Mouse (Mus musculus) MEL (cell line): ENCODE data around the gene Mpg. TPM values are rescaled to one million over a fixed set of nuclear protein-coding genes. Genes with fewer than 3 reads are reported as not detected.

ENCODE experiments used
- DNase-seq: peaks from one replicate; pipeline ENCODE4 v3.0.0; 2011; ENCODE audit warnings: low read depth, low spot score
- H3K27ac ChIP-seq: 2 replicates; pipeline ENCODE4 v1.5.1; 2012; ENCODE audit warnings: low read depth, mild to moderate bottlenecking, control low read depth, low read length, moderate library complexity; ENCODE audit not compliant: control insufficient read depth
- H3K27me3 ChIP-seq, 2 experiments: fragments of 150-350 bp in 1 of 2; sonication (generic) in 1 of 2; 2 replicates each; pipeline ENCODE4 v1.6.1; 2012; ENCODE audit warnings: low read length in 2 of 2, mild to moderate bottlenecking in 2 of 2, improper control_type of control experiment in 1 of 2, moderate library complexity in 1 of 2; ENCODE audit not compliant: insufficient read depth in 2 of 2, control insufficient read depth in 1 of 2
- H3K36me3 ChIP-seq, 2 experiments: 2 replicates each; pipeline ENCODE4 v1.6.1; 2012 to 2014; ENCODE audit warnings: low read length in 2 of 2, improper control_type of control experiment in 1 of 2, inconsistent platforms in 1 of 2, mild to moderate bottlenecking in 1 of 2; ENCODE audit not compliant: insufficient read depth in 2 of 2, control insufficient read depth in 1 of 2
- H3K4me1 ChIP-seq, 2 experiments: fragments of 150-350 bp in 1 of 2; sonication (generic) in 1 of 2; 2 replicates each; pipeline ENCODE4 v1.6.1; 2012; ENCODE audit warnings: low read length in 2 of 2, improper control_type of control experiment in 1 of 2, mild to moderate bottlenecking in 1 of 2; ENCODE audit not compliant: insufficient read depth in 2 of 2, control insufficient read depth in 1 of 2
- H3K4me3 ChIP-seq, 2 experiments: fragments of 150-350 bp in 1 of 2; sonication (generic) in 1 of 2; 2 replicates each; pipeline ENCODE4 v1.5.1; 2012; ENCODE audit warnings: low read depth in 2 of 2, low read length in 2 of 2, mild to moderate bottlenecking in 2 of 2, moderate library complexity in 2 of 2, control low read depth in 1 of 2, improper control_type of control experiment in 1 of 2; ENCODE audit not compliant: control insufficient read depth in 1 of 2, insufficient read depth in 1 of 2
- H3K79me2 ChIP-seq: 2 replicates; pipeline ENCODE4 v1.6.1; 2012; ENCODE audit warnings: mild to moderate bottlenecking, low read length, moderate library complexity; ENCODE audit not compliant: control insufficient read depth, poor library complexity, insufficient read depth
- H3K9ac ChIP-seq: 2 replicates; pipeline ENCODE4 v1.6.1; 2012; ENCODE audit warnings: low read depth, mild to moderate bottlenecking, control low read depth, low read length, moderate library complexity; ENCODE audit not compliant: control insufficient read depth, poor library complexity, severe bottlenecking
- H3K9me3 ChIP-seq: fragments of 150-350 bp; sonication (generic); replicated peaks from 2 replicates; pipeline ENCODE4 v1.6.1; 2012; ENCODE audit warnings: mild to moderate bottlenecking, low read length, improper control_type of control experiment, moderate library complexity; ENCODE audit not compliant: insufficient read depth
- BHLHE40 ChIP-seq: IDR thresholded peaks from 2 replicates; pipeline ENCODE4 v1.6.1; 2012; ENCODE audit warnings: low read depth, mild to moderate bottlenecking, inconsistent platforms, low read length, improper control_type of control experiment, borderline replicate concordance
- CHD1 ChIP-seq: IDR thresholded peaks from 2 replicates; pipeline ENCODE4 v1.6.1; 2012; ENCODE audit warnings: low read depth, mild to moderate bottlenecking, inconsistent platforms, low read length, improper control_type of control experiment
- ELF1 ChIP-seq: IDR thresholded peaks from 2 replicates; pipeline ENCODE4 v1.6.1; 2014; ENCODE audit warnings: low read depth, mild to moderate bottlenecking, inconsistent platforms, low read length, improper control_type of control experiment, moderate library complexity
- EP300 ChIP-seq, 2 experiments: IDR thresholded peaks; 2 replicates each; pipeline ENCODE4 v1.6.1; 2011; ENCODE audit warnings: improper control_type of control experiment in 2 of 2, low read length in 2 of 2, low read depth in 1 of 2, mild to moderate bottlenecking in 1 of 2
- GATA1 ChIP-seq: IDR thresholded peaks from 2 replicates; pipeline ENCODE4 v1.6.1; 2011; ENCODE audit warnings: low read depth, low read length, improper control_type of control experiment
- JUND ChIP-seq: IDR thresholded peaks from 2 replicates; pipeline ENCODE4 v1.6.1; 2011; ENCODE audit warnings: low read depth, mild to moderate bottlenecking, improper control_type of control experiment, low read length
- MAFK ChIP-seq: IDR thresholded peaks from 2 replicates; pipeline ENCODE4 v1.6.1; 2011; ENCODE audit warnings: low read depth, mild to moderate bottlenecking, low read length, improper control_type of control experiment, borderline replicate concordance
- MAX ChIP-seq: IDR thresholded peaks from 2 replicates; pipeline ENCODE4 v1.6.1; 2011; ENCODE audit warnings: low read length, improper control_type of control experiment
- MAZ ChIP-seq: IDR thresholded peaks from 2 replicates; pipeline ENCODE4 v1.6.1; 2012; ENCODE audit warnings: low read depth, mild to moderate bottlenecking, inconsistent platforms, low read length, improper control_type of control experiment
- MEF2A ChIP-seq: IDR thresholded peaks from 2 replicates; pipeline ENCODE4 v1.6.1; 2014; ENCODE audit warnings: low read depth, mild to moderate bottlenecking, inconsistent platforms, low read length, improper control_type of control experiment; ENCODE audit not compliant: poor library complexity, insufficient replicate concordance, severe bottlenecking; ENCODE audit errors: extremely low read depth
- MYC ChIP-seq: IDR thresholded peaks from 2 replicates; pipeline ENCODE4 v1.6.1; 2011; ENCODE audit warnings: low read depth, mild to moderate bottlenecking, low read length, improper control_type of control experiment, moderate library complexity
- NELFE ChIP-seq: IDR thresholded peaks from 2 replicates; pipeline ENCODE4 v1.6.1; 2011; ENCODE audit warnings: low read depth, low read length, improper control_type of control experiment
- POLR2A ChIP-seq, 2 experiments: IDR thresholded peaks; 2 replicates each; pipeline ENCODE4 v1.6.1; 2011 to 2012; ENCODE audit warnings: low read length in 2 of 2, mild to moderate bottlenecking in 2 of 2, control low read depth in 1 of 2, improper control_type of control experiment in 1 of 2, low read depth in 1 of 2, moderate library complexity in 1 of 2; ENCODE audit not compliant: control insufficient read depth in 1 of 2, insufficient read depth in 1 of 2, poor library complexity in 1 of 2
- RAD21 ChIP-seq: IDR thresholded peaks from 2 replicates; pipeline ENCODE4 v1.6.1; 2011; ENCODE audit warnings: mild to moderate bottlenecking, low read depth, low read length, improper control_type of control experiment
- RCOR1 ChIP-seq: IDR thresholded peaks from 2 replicates; pipeline ENCODE4 v1.6.1; 2012; ENCODE audit warnings: low read depth, mild to moderate bottlenecking, inconsistent platforms, low read length, improper control_type of control experiment
- TAL1 ChIP-seq: IDR thresholded peaks from 2 replicates; pipeline ENCODE4 v1.6.1; 2012; ENCODE audit warnings: mild to moderate bottlenecking, inconsistent platforms, low read length, moderate library complexity, mixed read lengths
- TBP ChIP-seq: IDR thresholded peaks from 2 replicates; pipeline ENCODE4 v1.8.0; 2011; ENCODE audit warnings: low read depth, low read length, improper control_type of control experiment
- TCF12 ChIP-seq: IDR thresholded peaks from 2 replicates; pipeline ENCODE4 v1.6.1; 2014; ENCODE audit warnings: low read depth, mild to moderate bottlenecking, inconsistent platforms, low read length, improper control_type of control experiment, moderate library complexity
- UBTF ChIP-seq: IDR thresholded peaks from 2 replicates; pipeline ENCODE4 v1.6.1; 2012; ENCODE audit warnings: low read depth, mild to moderate bottlenecking, inconsistent platforms, low read length, improper control_type of control experiment, moderate library complexity, borderline replicate concordance; ENCODE audit not compliant: insufficient read depth
- USF1 ChIP-seq: IDR thresholded peaks from 2 replicates; pipeline ENCODE4 v1.6.1; 2014; ENCODE audit warnings: low read depth, mild to moderate bottlenecking, inconsistent platforms, low read length, improper control_type of control experiment, moderate library complexity
- ZC3H11A ChIP-seq: IDR thresholded peaks from 2 replicates; pipeline ENCODE4 v1.6.1; 2012; ENCODE audit warnings: low read depth, mild to moderate bottlenecking, inconsistent platforms, low read length, improper control_type of control experiment
- polyA plus RNA-seq, 2 experiments: library from polyadenylated mRNA; stranded (reverse) in 1 of 2; unstranded in 1 of 2; fragments of >175 nt in 1 of 2; fragments of >200 nt in 1 of 2; gene quantifications; 2 replicates each; pipeline versions ENCODE4 v1.2.1 to v1.2.4; 2012; ENCODE audit warnings: low replicate concordance in 2 of 2, low read depth in 1 of 2; ENCODE audit not compliant: insufficient read length in 2 of 2, insufficient read depth in 1 of 2, missing spikeins in 1 of 2
- total RNA-seq: library from RNA; depleted of rRNA; stranded (reverse); fragments of 300-350 nt; gene quantifications from 2 replicates; pipeline ENCODE4 v1.2.3, GENCODE M21; 2012

The Mpg gene
- total and polyA plus RNA-seq, 3 experiments, result 42.0 to 43.2 TPM; not detected in 1

DNA sequence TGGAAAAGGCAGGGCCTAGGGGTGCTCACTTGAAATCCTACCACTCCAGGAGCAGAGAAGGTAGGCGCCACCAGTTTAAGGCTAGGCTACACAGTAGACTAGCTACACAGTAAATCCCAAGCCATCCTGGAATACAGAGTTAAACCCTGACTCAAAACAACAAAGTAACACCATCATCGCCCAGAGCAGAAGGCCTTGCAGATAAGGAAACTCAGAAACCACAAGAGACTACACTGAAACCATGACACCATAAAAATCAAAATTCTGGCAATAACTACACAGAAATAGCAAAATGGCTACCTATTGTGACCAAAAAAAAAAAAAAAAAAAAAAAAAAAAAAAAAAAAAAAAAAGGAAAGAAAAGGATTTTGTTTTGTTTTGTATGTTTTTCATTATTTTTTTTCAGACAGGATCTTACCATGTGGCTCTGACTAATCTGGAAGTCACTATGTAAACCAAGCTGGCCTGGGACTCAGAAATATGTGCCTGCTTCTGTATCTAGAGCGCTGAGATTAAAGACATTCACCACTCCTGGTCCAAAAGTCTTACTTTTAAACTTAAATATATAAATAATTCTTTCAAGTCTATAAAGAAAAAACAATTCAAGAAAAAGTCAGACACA, 38.9 kb downstream of the Mpg start (continued):
- TF ChIP-seq MAZ (0 out of 2 replicates have a peak, but pooled peaks have one; percentile 30), GATA1 (peak; percentile 98), JUND (no peak)

DNA sequence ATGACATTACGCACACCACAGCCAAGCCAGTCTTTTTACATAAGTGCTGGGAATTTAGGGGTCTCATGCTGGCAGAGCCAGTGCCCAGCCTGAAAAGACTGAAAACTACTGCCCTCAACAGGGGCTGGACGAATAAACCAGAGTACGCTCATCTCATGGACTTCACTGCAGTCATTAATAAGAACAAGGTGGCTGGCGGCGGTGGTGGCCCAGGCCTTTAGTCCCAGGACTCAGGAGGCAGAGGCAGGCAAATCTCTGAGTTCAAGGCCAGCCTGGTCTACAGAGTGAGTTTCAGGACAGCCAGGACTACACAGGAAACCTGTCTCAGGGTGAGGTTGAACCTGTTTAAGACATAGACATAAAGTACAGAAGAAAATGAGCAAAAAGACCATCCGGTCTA, 39.9 kb downstream of the Mpg start:
- no peak for TF ChIP-seq MEF2A
- TF ChIP-seq MYC, result no peak
- TF ChIP-seq MAZ, result no peak
- TF ChIP-seq MAFK, result no peak
- TF ChIP-seq CHD1, result no peak
- TF ChIP-seq RAD21, result no peak
- TF ChIP-seq ELF1, result no peak
- TF ChIP-seq GATA1, result no peak
- no peak for TF ChIP-seq NELFE
- TF ChIP-seq EP300 (IDR thresholded peaks at IDR 0.05; ENCODE audit: low read depth in 1 of 2, low read length in 2 of 2), result no peak
- no peak for TF ChIP-seq ZC3H11A
- TF ChIP-seq POLR2A (IDR thresholded peaks at IDR 0.05; ENCODE audit: control insufficient read depth in 1 of 2, insufficient read depth in 1 of 2, low read depth in 1 of 2, low read length in 2 of 2, poor library complexity in 1 of 2), result no peak
- no peak for TF ChIP-seq BHLHE40
- no peak for TF ChIP-seq TCF12
- TF ChIP-seq RCOR1, result no peak
- no peak for TF ChIP-seq TAL1
- no peak for TF ChIP-seq MAX
- no peak for TF ChIP-seq UBTF
- no peak for TF ChIP-seq USF1
- TF ChIP-seq TBP, result no peak

More for the DNA sequence above, 39.9 kb downstream of the Mpg start:
- Histone ChIP-seq H3K79me2 (peaks cover 5% of the 10 kb centered on the region), H3K9me3 (no peaks in the 10 kb centered on the region), H3K4me1 (peaks cover 28 to 47% of the 10 kb centered on the region in 2 experiments), H3K9ac (no peak overlapping the region), H3K4me3 (no peak overlapping the region), H3K27ac (no peak overlapping the region), H3K27me3 (no peaks in the 10 kb centered on the region), H3K36me3 (peaks cover 0 to 48% of the 10 kb centered on the region in 2 experiments; a peak in 2 of 4 replicates)
- no peak for DNase-seq
